Mouse (Mus musculus) kidney, adult 2 months (tissue): Measurements from ENCODE around the gene Foxp1.

ENCODE experiments used
- CTCF ChIP-seq: fragments of 200-500 bp; conservative IDR thresholded peaks from 2 replicates; pipeline ENCODE4 v1.5.1; 2011; ENCODE audit warnings: low read depth, mild to moderate bottlenecking, control low read depth, low read length, moderate library complexity, mixed read lengths; ENCODE audit not compliant: insufficient read depth, insufficient read length
- POLR2A ChIP-seq: fragments of 200-500 bp; IDR thresholded peaks from one replicate; pipeline ENCODE4 v1.6.1; 2011; ENCODE audit warnings: low read depth, low read length, control low read depth

- TF ChIP-seq POLR2A (no peak), CTCF (no peak)
These were observed 6.8 kb downstream of the Foxp1 start for GRCm38 (mm10) chr6:99515667-99516199.
